ENCODE assay signal across 29 mouse cellular contexts in genomic region chr12:49836282-49837070, GRCm38 (mm10).
A peak's percentile ranks its signal among the peaks of the same experiment; 100 is the strongest.
DNase-seq lines count a peak whose midpoint lies in the region; ATAC-seq and TF ChIP-seq lines count a peak whose summit lies in the region.
"Had no signal": no experiment of that assay in that cellular context is flagged by ENCODE, and none has a peak within 500 bp of the region (broad histone marks: within the 10 kb centered on the region; RNA-seq: fewer than 3 reads in every experiment).

No protein-coding gene starts in this region.

- no peak for TF ChIP-seq CTCF in brain, embryonic 14.5 days (IDR thresholded peaks at IDR 0.05; ENCODE audit: borderline replicate concordance, extremely low read depth, insufficient read depth, insufficient read length)
- TF ChIP-seq CTCF in left cerebral cortex, adult 2 months (IDR thresholded peaks at IDR 0.05), result no peak

- TF ChIP-seq POLR2A in brain, embryonic 14.5 days (IDR thresholded peaks at IDR 0.05; ENCODE audit: borderline replicate concordance, extremely low read depth, insufficient read depth, insufficient read length, poor library complexity, severe bottlenecking), result no peak

- H3K4me1 ChIP-seq in midbrain, embryonic 12.5 days, result no peaks in the 10 kb centered on the region
- H3K4me1 ChIP-seq in midbrain, embryonic 14.5 days (ENCODE audit: control insufficient read depth, insufficient read depth, low read length), result no peaks in the 10 kb centered on the region
- H3K4me1 ChIP-seq: embryonic facial prominence, embryonic 15.5 days; heart, embryonic 10.5 days; heart, embryonic 15.5 days; kidney, embryonic 15.5 days; limb, embryonic 15.5 days; midbrain, embryonic 10.5 days; neural tube, embryonic 12.5 days; stomach, embryonic 15.5 days had no signal

- H3K9ac ChIP-seq in midbrain, embryonic 12.5 days (replicated peaks), result no peak overlapping the region
- no peak overlapping the region for H3K9ac ChIP-seq in midbrain, embryonic 14.5 days (replicated peaks; ENCODE audit: low read length)
- H3K9ac ChIP-seq: embryonic facial prominence, embryonic 15.5 days; heart, embryonic 15.5 days; kidney, embryonic 15.5 days; limb, embryonic 15.5 days; liver, embryonic 14.5 days; lung, embryonic 14.5 days; neural tube, embryonic 12.5 days; stomach, embryonic 15.5 days had no signal

- peak; percentile 20 for DNase-seq in layer of hippocampus, adult 11-12 months (ENCODE audit: low spot score)
- no peak for DNase-seq in layer of hippocampus, postnatal 36 days
- DNase-seq in midbrain, embryonic 14.5 days, result no peak
- DNase-seq in brain, embryonic 14.5 days (ENCODE audit: low read depth), result peak; percentile 96
- DNase-seq in adrenal gland, postnatal 10 days, result no peak
- DNase-seq in left cerebral cortex, adult 2 months (ENCODE audit: extremely low spot score in 1 of 2, low spot score in 2 of 2), result no peak
- DNase-seq: adrenal gland, adult 8-10 months; cerebellum, adult 18-20 months; gastrocnemius, postnatal 25 days; heart, adult 11 months; kidney, adult 18-20 months; kidney, postnatal 25 days; lung, embryonic 14.5 days; lung, postnatal 14 days; right cerebral cortex, postnatal 14 days had no signal

- H3K4me2 ChIP-seq in midbrain, embryonic 12.5 days (replicated peaks), result no peak overlapping the region
- no peak overlapping the region for H3K4me2 ChIP-seq in midbrain, embryonic 14.5 days (ENCODE audit: low read length)
- H3K4me2 ChIP-seq: embryonic facial prominence, embryonic 15.5 days; heart, embryonic 15.5 days; kidney, embryonic 15.5 days; limb, embryonic 15.5 days; lung, embryonic 14.5 days; neural tube, embryonic 12.5 days; stomach, embryonic 15.5 days had no signal

- H3K36me3 ChIP-seq in midbrain, embryonic 12.5 days, result no peaks in the 10 kb centered on the region
- no peaks in the 10 kb centered on the region for H3K36me3 ChIP-seq in midbrain, embryonic 14.5 days (ENCODE audit: control insufficient read depth, insufficient read depth, low read length)
- H3K36me3 ChIP-seq: embryonic facial prominence, embryonic 10.5 days; embryonic facial prominence, embryonic 15.5 days; heart, embryonic 10.5 days; heart, embryonic 15.5 days; kidney, embryonic 15.5 days; limb, embryonic 10.5 days; limb, embryonic 15.5 days; midbrain, embryonic 10.5 days; neural tube, embryonic 12.5 days; stomach, embryonic 15.5 days had no signal

- no peaks in the 10 kb centered on the region for H3K27me3 ChIP-seq in midbrain, embryonic 12.5 days
- no peaks in the 10 kb centered on the region for H3K27me3 ChIP-seq in midbrain, embryonic 14.5 days (ENCODE audit: control insufficient read depth, insufficient read depth, low read length)
- H3K27me3 ChIP-seq: embryonic facial prominence, embryonic 15.5 days; heart, embryonic 15.5 days; kidney, embryonic 15.5 days; limb, embryonic 15.5 days; neural tube, embryonic 12.5 days; stomach, embryonic 15.5 days had no signal

- no peak overlapping the region for H3K27ac ChIP-seq in midbrain, embryonic 12.5 days (replicated peaks)
- H3K27ac ChIP-seq in midbrain, embryonic 14.5 days (replicated peaks; ENCODE audit: low read depth, low read length), result no peak overlapping the region
- H3K27ac ChIP-seq in left cerebral cortex, adult 2 months, result no peak overlapping the region
- H3K27ac ChIP-seq: embryonic facial prominence, embryonic 10.5 days; embryonic facial prominence, embryonic 15.5 days; heart, embryonic 10.5 days; heart, embryonic 15.5 days; kidney, embryonic 15.5 days; limb, embryonic 10.5 days; limb, embryonic 15.5 days; liver, embryonic 14.5 days; midbrain, embryonic 10.5 days; neural tube, embryonic 12.5 days; stomach, embryonic 15.5 days had no signal

- intact Hi-C loops in left cerebral cortex, adult 2 months (cut with DNase I), result no loop called here

- no peak overlapping the region for H3K4me3 ChIP-seq in midbrain, embryonic 12.5 days
- H3K4me3 ChIP-seq in midbrain, embryonic 14.5 days (replicated peaks; ENCODE audit: low read depth, low read length), result no peak overlapping the region
- H3K4me3 ChIP-seq in left cerebral cortex, adult 2 months, result no peak overlapping the region
- H3K4me3 ChIP-seq: embryonic facial prominence, embryonic 10.5 days; embryonic facial prominence, embryonic 15.5 days; heart, embryonic 10.5 days; heart, embryonic 15.5 days; kidney, embryonic 15.5 days; limb, embryonic 10.5 days; limb, embryonic 15.5 days; midbrain, embryonic 10.5 days; myocyte; neural tube, embryonic 12.5 days; stomach, embryonic 15.5 days had no signal

- no peaks in the 10 kb centered on the region for H3K9me3 ChIP-seq in midbrain, embryonic 12.5 days
- no peaks in the 10 kb centered on the region for H3K9me3 ChIP-seq in midbrain, embryonic 14.5 days (ENCODE audit: control insufficient read depth, low read length)
- H3K9me3 ChIP-seq: embryonic facial prominence, embryonic 10.5 days; embryonic facial prominence, embryonic 15.5 days; heart, embryonic 10.5 days; heart, embryonic 15.5 days; kidney, embryonic 15.5 days; limb, embryonic 10.5 days; limb, embryonic 15.5 days; midbrain, embryonic 10.5 days; neural tube, embryonic 12.5 days; stomach, embryonic 15.5 days had no signal

- WGBS in midbrain, embryonic 12.5 days, result 57% methylated on average over 7 of the region's 7 CpGs
- 63% methylated on average over 7 of the region's 7 CpGs for whole genome bisulfite sequencing in midbrain, embryonic 14.5 days

- ATAC-seq in midbrain, embryonic 12.5 days (ENCODE audit: low FRiP score, low read depth), result peak; percentile 27; the same call in 1 of the 2 replicates
- ATAC-seq in midbrain, embryonic 14.5 days (ENCODE audit: low FRiP score, low TSS enrichment), result no peak
- ATAC-seq: hindbrain, embryonic 16.5 days had no signal

Comparison
In these comparisons a context has a peak if more than half of its experiments do, and no peak if none do; other contexts are left out.
1. DNase-seq: peak in layer of hippocampus, adult 11-12 months (single experiment) and brain, embryonic 14.5 days (single experiment); none in layer of hippocampus, postnatal 36 days (0 of 2), midbrain, embryonic 14.5 days (single experiment), adrenal gland, postnatal 10 days (single experiment) and left cerebral cortex, adult 2 months (0 of 2).